Mouse (Mus musculus) spleen, postnatal 14 days (tissue): ENCODE measurements around the gene Ush2a.
A peak's percentile ranks its signal among the peaks of the same experiment; 100 is the strongest.

Experiments used
- DNase-seq, 2 experiments: peaks; one replicate each; pipeline ENCODE4 v3.0.0; 2021 to 2022; ENCODE audit warnings: low spot score in 2 of 2

Gene Ush2a

DNA sequence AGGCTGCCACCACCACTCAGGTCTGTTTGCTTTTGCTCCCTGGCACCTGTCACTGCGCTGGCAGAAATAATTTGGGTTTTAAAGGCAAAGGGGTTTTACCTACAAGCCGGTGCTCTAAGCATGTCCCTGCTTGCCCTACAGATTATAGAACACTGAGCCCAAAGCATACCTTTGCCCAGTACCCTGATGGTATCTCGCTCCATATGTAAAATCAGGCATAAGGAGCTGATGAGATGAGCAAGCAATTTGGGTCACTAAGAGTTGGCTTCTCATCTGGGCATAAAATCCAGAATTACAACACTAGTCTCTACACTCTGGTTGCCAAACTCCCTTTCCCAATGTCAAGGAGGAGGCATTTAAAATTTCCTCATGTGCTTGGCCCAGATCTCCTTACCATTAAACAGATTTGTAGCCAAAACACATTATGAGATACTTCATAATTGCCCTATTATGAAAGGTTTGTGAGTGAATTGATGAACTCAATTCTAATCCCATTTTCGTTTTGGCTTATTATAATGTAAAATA lies 616.8 kb downstream of the Ush2a start:
- DNase-seq = no peak

GRCm38 (mm10) chr1:188896906-188897551 lies 635.2 kb downstream of the Ush2a start:
- DNase-seq = no peak

- DNase-seq = no peak
Measured at GRCm38 (mm10) chr1:188904091-188904490, 642.3 kb downstream of the Ush2a start.

GRCm38 (mm10) chr1:188906175-188906574 lies 644.4 kb downstream of the Ush2a start:
- DNase-seq = no peak

DNA sequence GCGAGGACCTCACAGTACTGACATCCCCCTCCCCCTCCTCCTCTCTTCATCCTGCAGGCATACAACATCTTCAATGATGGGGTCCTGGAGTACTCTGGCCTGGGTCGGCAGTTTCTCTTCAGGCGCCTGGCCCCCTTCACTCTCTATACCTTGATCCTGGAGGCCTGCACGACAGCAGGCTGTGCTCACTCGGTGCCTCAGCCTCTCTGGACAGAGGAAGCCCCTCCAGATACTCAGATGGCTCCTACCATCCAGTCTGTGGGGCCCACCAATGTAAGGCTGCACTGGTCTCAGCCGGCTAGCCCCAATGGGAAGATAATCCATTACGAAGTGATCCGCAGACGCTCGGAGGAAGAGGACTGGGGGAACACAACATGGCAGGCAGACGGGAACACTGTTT lies 648.8 kb downstream of the Ush2a start:
- no peak for DNase-seq

DNA sequence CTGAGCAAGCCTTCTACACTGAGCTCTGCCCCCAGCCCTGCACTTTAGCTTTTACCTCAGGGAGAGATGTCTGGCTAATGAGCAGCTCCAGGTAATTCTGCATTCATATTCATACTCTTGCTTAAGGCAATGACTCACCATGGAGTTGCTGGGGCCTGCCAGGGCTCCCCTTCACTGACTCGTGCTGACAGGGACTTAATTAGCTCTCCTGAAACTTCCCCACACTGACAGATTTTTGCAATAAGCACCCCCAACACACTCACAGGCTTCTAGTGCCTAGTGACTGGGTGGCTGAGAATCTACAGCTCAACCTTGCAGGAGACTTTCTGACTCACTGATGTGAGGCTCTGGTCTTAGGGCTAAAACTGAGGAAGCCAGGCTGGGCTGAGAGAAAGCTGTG lies 658.1 kb downstream of the Ush2a start:
- DNase-seq = no peak

DNA sequence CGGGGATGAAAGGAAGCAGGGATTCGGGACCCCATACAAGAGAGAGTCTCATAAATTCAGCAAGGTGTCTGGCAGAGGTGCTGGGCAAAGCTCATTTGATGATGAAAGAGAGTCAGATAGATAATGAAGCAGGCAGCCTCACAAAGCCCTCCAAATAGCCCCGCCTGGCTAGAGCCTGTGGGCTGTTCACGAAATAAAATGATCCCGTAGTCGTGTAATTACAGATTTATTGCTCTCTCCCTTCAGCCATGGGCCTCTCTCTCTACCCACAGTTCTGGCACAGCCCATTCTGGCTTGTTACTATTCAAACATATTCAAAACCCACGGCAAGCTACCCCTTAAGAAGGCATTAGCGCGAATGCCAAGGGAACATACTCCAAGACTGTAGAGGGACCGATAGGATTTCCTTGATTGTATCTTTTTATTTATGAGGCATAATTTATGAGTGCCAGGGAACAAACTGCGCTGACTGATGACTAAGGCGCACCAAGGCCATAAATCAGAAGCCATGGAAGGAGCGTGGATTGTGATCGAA lies 675.5 kb downstream of the Ush2a start:
- DNase-seq = no peak

- DNase-seq = no peak
Measured at GRCm38 (mm10) chr1:188945326-188945725, 683.5 kb downstream of the Ush2a start.

- no peak for DNase-seq
Measured at GRCm38 (mm10) chr1:188946849-188947248, 685.0 kb downstream of the Ush2a start.

DNA sequence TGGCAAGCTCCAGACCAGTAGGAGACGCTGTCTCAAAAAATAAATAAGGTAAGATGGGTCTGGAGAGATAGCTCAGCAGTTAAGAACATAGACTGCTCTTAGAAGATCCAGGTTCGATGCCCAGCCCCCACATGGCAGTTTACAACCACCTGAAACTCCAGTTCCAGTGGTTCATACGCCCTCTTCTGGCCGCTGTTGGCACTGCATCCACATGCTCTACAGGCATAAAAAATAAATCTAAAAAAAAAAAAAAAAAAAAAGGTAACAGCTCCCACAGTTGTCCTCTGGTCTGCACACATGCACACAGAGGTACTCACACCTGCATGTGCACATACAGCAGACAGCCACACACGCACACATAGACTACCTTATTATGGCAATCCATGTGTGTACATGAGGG lies 686.0 kb downstream of the Ush2a start:
- peak in 1 of 2 experiments; percentile 12 for DNase-seq

GRCm38 (mm10) chr1:188948276-188948675 lies 686.5 kb downstream of the Ush2a start:
- DNase-seq = no peak

DNA sequence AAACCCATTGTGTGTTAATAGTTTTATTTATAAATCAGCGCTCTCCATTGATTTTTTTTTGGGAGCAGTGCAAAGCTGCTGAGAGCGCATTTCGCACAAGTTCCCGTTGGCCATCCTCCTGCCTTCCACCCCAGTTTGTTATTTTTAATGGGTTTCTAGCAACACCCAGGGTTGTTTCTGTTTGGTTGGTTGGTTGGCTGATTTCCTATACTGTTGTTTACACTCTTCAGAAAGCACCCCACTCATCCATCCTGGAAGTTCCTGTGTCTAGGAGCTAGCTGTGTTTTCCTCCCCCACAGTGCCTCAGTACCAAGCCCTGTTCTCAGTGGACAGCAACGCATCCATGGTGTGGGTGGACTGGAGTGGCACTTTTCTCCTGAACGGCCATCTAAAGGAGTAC lies 689.3 kb downstream of the Ush2a start:
- no peak for DNase-seq

DNA sequence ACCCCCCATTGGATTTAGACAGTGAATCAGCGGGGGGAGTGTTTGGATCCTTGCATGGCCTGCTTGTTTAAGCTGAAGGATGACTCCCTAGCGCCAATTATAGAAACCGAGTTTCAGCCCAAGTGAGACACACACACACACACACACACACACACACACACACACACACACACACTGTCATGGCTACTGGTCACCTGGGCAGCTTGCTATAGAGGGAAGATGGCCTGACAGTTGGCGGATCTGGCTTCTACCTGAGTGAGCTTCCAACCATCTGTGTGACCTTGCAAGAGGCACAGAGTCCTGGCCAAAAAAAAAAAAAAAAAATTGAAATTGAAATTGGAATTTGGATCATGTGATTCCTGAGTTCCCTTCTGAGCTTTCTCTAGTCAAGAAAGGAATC lies 690.7 kb downstream of the Ush2a start:
- no peak for DNase-seq

DNA sequence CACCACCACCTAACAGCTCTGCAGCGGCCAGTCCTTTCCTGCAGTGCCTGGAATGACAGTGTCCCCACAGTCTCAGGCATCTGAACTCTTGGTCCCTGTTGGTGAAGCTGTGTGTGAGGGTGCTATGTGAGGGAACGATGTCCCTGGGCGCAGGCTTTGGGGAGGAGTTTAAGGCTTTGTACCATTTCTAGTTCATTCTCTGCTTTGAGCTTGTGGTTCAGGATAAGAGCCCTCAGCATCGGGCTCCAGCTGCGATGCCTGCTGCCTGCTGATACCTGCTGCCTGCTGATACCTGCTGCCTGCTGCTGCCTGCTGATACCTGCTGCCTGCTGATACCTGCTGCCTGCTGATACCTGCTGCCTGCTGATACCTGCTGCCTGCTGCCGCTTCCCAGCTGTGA lies 711.3 kb downstream of the Ush2a start:
- no peak for DNase-seq

- no peak for DNase-seq
Measured at GRCm38 (mm10) chr1:188973926-188974325, 712.1 kb downstream of the Ush2a start.

GRCm38 (mm10) chr1:188980050-188980449 lies 718.2 kb downstream of the Ush2a start:
- DNase-seq = peak; percentile 22 to 51

- DNase-seq = peak in 1 of 2 experiments; percentile 26
Measured at GRCm38 (mm10) chr1:188993218-188993617, 731.4 kb downstream of the Ush2a start.

- DNase-seq = no peak
Measured at GRCm38 (mm10) chr1:188997921-188998320, 736.1 kb downstream of the Ush2a start.

GRCm38 (mm10) chr1:188999981-189000380 lies 738.2 kb downstream of the Ush2a start:
- peak in 1 of 2 experiments; percentile 21 for DNase-seq

DNA sequence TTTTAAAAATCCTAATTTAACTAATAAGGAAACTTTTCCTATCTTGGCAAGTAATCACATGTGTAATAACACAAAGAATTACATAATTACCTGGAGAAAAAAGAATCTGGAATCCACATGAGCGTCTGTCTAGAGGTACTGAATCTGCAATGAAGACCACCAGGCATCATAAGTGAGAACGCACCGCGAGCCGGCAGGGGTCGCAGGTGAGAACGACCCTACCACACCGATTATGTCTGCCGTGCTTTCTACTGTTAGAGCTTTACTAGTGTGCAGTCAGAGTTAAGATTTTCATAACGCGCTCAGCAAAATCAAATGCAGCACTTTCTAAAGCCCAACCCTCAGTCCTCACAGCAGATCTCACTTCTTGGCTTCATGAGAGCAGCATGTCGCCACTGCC lies 740.0 kb downstream of the Ush2a start:
- DNase-seq = no peak

DNA sequence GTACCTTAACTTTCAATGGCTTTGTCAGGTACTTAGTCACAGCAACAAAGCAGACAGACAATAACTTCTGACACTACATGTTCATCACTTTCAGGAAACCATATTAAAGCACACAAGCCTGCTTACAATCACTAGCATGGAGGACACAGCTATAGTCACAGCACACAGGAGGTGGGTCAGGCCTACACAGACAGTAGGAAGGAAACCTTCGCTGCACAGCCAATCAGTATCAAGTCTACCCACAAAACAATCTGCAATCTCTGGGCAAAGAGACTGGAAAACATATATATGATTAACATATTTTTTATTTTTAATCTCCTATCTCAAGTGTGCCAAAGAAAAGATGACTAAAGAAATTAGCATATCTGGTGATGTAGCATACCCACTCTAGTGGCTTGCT lies 743.0 kb downstream of the Ush2a start:
- no peak for DNase-seq

GRCm38 (mm10) chr1:189006267-189006666 lies 744.4 kb downstream of the Ush2a start:
- no peak for DNase-seq

DNA sequence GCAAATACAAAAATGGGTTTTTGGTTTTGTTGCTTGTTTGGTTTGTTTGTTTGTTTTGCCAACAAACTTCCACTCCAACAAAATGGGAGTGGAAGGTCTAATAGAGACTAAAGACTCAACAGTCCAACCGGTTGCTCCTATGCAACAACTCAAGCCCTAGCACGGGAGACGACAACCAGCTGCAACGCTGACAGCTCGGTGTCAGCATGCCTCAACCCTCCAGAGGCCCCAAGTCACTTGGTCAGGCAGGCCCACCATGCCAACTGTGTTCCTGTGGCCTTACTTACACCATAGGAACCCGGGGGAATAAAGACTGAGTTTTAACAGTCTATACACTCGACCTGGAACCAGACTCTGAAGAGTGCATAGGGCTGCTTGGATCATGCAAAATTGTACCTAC lies 745.0 kb downstream of the Ush2a start:
- DNase-seq = no peak
